Mouse (Mus musculus): Measurements from ENCODE around the gene Slc34a1. TPM values are rescaled to one million over a fixed set of nuclear protein-coding genes. Genes with fewer than 3 reads are reported as not detected.
A peak's percentile ranks its signal among the peaks of the same experiment; 100 is the strongest.

The Slc34a1 gene
- total RNA-seq, 1 experiment = not detected

DNA sequence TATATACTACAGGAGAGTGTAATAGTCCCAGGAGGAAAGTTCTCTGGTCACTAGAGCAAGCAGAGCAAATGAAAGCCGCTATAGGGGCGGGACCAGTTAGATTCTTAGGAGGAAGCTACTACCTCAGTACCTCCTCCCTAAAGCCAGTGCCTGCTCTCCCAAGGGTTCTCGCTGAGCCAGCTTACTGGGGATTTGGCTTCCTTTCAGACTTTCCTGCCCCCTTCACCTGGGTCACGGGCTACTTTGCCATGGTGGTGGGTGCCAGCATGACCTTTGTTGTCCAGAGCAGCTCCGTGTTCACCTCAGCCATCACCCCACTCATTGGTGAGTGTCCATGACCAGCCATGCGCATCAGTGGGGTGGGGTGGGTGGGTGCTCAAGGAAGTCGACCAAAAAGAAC is 13.8 kb downstream of the Slc34a1 start:
- no peak for DNase-seq (ENCODE audit: low read depth, low spot score)
- in situ Hi-C loops (cut with MboI; ENCODE audit: low sequenced_read_pairs in 2 of 2, unreplicated experiment in 2 of 2) = loop anchor here in 1 of 2 experiments (5.0 kb wide), 1 partner anchor 55 kb away; no protein-coding TSS in a partner anchor
- Histone ChIP-seq H3K9ac (ENCODE audit: insufficient read depth, low read depth, low read length, poor library complexity, severe bottlenecking) (no peak overlapping the region), H3K36me3 (ENCODE audit: control insufficient read depth, insufficient read depth, low read length, poor library complexity, severe bottlenecking) (no peaks in the 10 kb centered on the region), H3K4me1 (ENCODE audit: control insufficient read depth in 2 of 2, insufficient read depth in 2 of 2, low read length in 2 of 2, poor library complexity in 1 of 2) (no peaks in the 10 kb centered on the region), H3K9me3 (ENCODE audit: control insufficient read depth, insufficient read depth, low read depth, low read length) (no peaks in the 10 kb centered on the region), H3K27ac (ENCODE audit: insufficient read depth, low read depth, low read length, poor library complexity, severe bottlenecking) (no peak overlapping the region), H3K4me3 (ENCODE audit: insufficient read depth in 1 of 2, low read depth in 1 of 2, low read length in 2 of 2, poor library complexity in 1 of 2, severe bottlenecking in 1 of 2) (no peak overlapping the region)
- TF ChIP-seq ZNF384 (IDR thresholded peaks at IDR 0.05; ENCODE audit: low read depth, low read length) (no peak), HCFC1 (IDR thresholded peaks at IDR 0.05; ENCODE audit: borderline replicate concordance, insufficient read depth, low read length) (no peak)

DNA sequence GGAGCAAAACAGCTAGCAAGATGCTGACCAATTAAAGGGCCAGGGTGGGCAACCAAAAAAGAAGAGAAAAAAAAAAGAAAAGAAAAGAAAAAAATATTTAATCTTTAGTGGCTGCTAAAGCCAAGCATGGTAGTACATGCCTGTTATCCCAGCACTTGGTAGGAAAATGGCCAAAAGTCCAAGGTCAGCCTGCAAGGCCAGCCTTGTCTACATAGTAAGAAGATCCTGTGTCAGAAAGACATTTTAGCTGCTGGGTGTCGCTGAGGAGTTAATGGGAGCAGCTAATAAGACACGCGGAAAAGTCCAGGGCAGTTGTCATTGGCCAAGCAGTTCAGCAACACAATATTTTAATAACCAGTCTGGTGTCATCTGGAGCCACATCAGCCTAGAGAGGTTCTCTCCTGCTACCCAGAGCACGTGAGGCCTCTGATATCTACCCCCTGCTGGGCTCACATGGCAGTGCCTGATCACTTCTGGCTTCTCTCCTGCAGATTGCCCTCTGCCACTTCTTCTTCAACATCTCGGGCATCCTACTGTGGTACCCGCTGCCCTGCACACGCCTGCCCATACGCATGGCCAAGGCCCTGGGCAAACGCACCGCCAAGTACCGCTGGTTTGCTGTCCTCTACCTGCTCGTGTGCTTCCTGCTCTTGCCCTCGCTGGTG is 14.8 kb downstream of the Slc34a1 start:
- TF ChIP-seq MAFK (IDR thresholded peaks at IDR 0.05; ENCODE audit: insufficient read depth, low read depth, low read length) = no peak
- TF ChIP-seq HCFC1 (IDR thresholded peaks at IDR 0.05; ENCODE audit: borderline replicate concordance, insufficient read depth, low read length) = no peak
- TF ChIP-seq CHD2 (IDR thresholded peaks at IDR 0.05; ENCODE audit: low read depth, low read length) = no peak
- TF ChIP-seq ZC3H11A (IDR thresholded peaks at IDR 0.05; ENCODE audit: borderline replicate concordance, low read depth, low read length) = no peak
- TF ChIP-seq ZNF384 (IDR thresholded peaks at IDR 0.05; ENCODE audit: low read depth, low read length) = no peak
- Histone ChIP-seq H3K4me3 (ENCODE audit: insufficient read depth in 1 of 2, low read depth in 1 of 2, low read length in 2 of 2, poor library complexity in 1 of 2, severe bottlenecking in 1 of 2) (no peak overlapping the region), H3K27ac (ENCODE audit: insufficient read depth, low read depth, low read length, poor library complexity, severe bottlenecking) (no peak overlapping the region), H3K36me3 (ENCODE audit: control insufficient read depth, insufficient read depth, low read length, poor library complexity, severe bottlenecking) (no peaks in the 10 kb centered on the region), H3K9ac (ENCODE audit: insufficient read depth, low read depth, low read length, poor library complexity, severe bottlenecking) (no peak overlapping the region), H3K4me1 (ENCODE audit: control insufficient read depth in 2 of 2, insufficient read depth in 2 of 2, low read length in 2 of 2, poor library complexity in 1 of 2) (no peaks in the 10 kb centered on the region), H3K9me3 (ENCODE audit: control insufficient read depth, insufficient read depth, low read depth, low read length) (no peaks in the 10 kb centered on the region)
- in situ Hi-C loops (cut with MboI; ENCODE audit: low sequenced_read_pairs in 2 of 2, unreplicated experiment in 2 of 2) = loop anchor here in 1 of 2 experiments (5.0 kb wide), 1 partner anchor 55 kb away; no protein-coding TSS in a partner anchor
- DNase-seq (ENCODE audit: low read depth, low spot score) = no peak

DNA sequence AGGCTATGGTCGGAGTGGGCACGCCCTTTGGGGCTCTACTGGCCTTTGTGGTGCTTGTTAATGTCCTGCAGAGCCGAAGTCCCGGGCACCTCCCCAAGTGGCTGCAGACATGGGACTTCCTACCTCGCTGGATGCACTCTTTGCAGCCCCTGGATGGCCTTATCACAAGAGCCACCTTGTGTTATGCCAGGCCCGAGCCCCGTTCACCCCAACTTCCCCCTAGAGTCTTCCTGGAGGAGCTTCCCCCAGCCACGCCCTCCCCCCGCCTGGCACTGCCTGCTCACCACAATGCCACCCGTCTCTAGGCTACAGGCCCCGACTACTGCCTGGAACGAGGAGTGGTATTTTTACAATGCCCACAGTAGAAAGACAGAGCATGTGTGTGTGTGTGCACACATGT is 15.3 kb downstream of the Slc34a1 start:
- in situ Hi-C loops (cut with MboI; ENCODE audit: low sequenced_read_pairs in 2 of 2, unreplicated experiment in 2 of 2) = loop anchor here in 1 of 2 experiments (5.0 kb wide), 1 partner anchor 54 kb away; no protein-coding TSS in a partner anchor
- H3K4me3 ChIP-seq (ENCODE audit: insufficient read depth in 1 of 2, low read depth in 1 of 2, low read length in 2 of 2, poor library complexity in 1 of 2, severe bottlenecking in 1 of 2) = no peak overlapping the region
- TF ChIP-seq ZC3H11A (IDR thresholded peaks at IDR 0.05; ENCODE audit: borderline replicate concordance, low read depth, low read length) (no peak), CHD2 (IDR thresholded peaks at IDR 0.05; ENCODE audit: low read depth, low read length) (no peak), MAFK (IDR thresholded peaks at IDR 0.05; ENCODE audit: insufficient read depth, low read depth, low read length) (no peak), ZNF384 (IDR thresholded peaks at IDR 0.05; ENCODE audit: low read depth, low read length) (no peak), HCFC1 (IDR thresholded peaks at IDR 0.05; ENCODE audit: borderline replicate concordance, insufficient read depth, low read length) (no peak)

DNA sequence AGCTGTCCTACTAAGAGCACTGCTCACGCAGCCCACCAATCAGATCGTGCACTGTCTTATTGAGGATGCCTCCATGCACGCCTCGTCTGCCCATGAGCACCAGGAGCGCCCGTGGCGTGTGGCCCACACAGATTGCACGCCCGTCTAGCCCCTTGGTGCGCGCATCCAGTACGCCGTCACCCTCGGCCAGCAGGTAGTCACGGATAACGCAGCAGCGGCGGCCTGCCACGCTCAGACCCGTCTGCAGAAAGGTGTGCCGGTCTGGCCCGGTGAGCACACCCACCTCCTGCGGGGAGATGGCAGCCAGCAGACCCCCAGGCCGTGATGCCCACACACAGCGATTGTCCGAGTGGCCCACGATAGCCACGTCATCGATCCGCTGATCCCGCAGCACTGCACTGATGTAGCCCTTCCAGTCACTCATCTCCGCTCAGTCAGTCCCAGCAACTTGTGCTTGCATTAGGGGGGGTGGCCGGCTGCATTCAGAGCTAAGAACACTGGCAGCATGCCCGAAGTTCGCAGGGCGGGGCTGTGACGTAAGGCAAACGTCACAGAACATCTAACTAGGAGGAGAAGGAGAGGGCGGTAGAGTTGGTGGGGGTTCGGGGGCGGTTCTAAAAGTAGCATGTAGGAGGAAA is 16.9 kb downstream of the Slc34a1 start, which contains the start of gene Pfn3:
Gene Pfn3 (minus strand): TSS at position 490 of the 638 bp plus-strand sequence.
- peak within 1 kb of the TSS; percentile 56 to 64 for H3K4me3 ChIP-seq (ENCODE audit: insufficient read depth in 1 of 2, low read depth in 1 of 2, low read length in 2 of 2, poor library complexity in 1 of 2, severe bottlenecking in 1 of 2)
- TF ChIP-seq MAFK (IDR thresholded peaks at IDR 0.05; ENCODE audit: insufficient read depth, low read depth, low read length) = no peak
- no peak for TF ChIP-seq CHD2 (IDR thresholded peaks at IDR 0.05; ENCODE audit: low read depth, low read length)
- no peak for TF ChIP-seq ZNF384 (IDR thresholded peaks at IDR 0.05; ENCODE audit: low read depth, low read length)
- no peak for TF ChIP-seq HCFC1 (IDR thresholded peaks at IDR 0.05; ENCODE audit: borderline replicate concordance, insufficient read depth, low read length)
- TF ChIP-seq ZC3H11A (IDR thresholded peaks at IDR 0.05; ENCODE audit: borderline replicate concordance, low read depth, low read length) = no peak
- peak within 1 kb of the TSS; percentile 8 for H3K9ac ChIP-seq (ENCODE audit: insufficient read depth, low read depth, low read length, poor library complexity, severe bottlenecking)
- H3K27ac ChIP-seq (ENCODE audit: insufficient read depth, low read depth, low read length, poor library complexity, severe bottlenecking) = no peak within 1 kb of the TSS
- in situ Hi-C loops (cut with MboI; ENCODE audit: low sequenced_read_pairs in 2 of 2, unreplicated experiment in 2 of 2) = loop anchor here in 1 of 2 experiments (5.0 kb wide), 1 partner anchor 52 kb away; no protein-coding TSS in a partner anchor
- DNase-seq (ENCODE audit: low read depth, low spot score) = no peak
- H3K36me3 ChIP-seq (ENCODE audit: control insufficient read depth, insufficient read depth, low read length, poor library complexity, severe bottlenecking) = no peaks in the 10 kb centered on the region
- no peaks in the 10 kb centered on the region for H3K9me3 ChIP-seq (ENCODE audit: control insufficient read depth, insufficient read depth, low read depth, low read length)
- peaks cover 0 to 2% of the 10 kb centered on the region in 2 experiments; a peak in 1 of 4 replicates for H3K4me1 ChIP-seq (ENCODE audit: control insufficient read depth in 2 of 2, insufficient read depth in 2 of 2, low read length in 2 of 2, poor library complexity in 1 of 2)

More for the DNA sequence above, 15.3 kb downstream of the Slc34a1 start:
- Histone ChIP-seq H3K36me3 (ENCODE audit: control insufficient read depth, insufficient read depth, low read length, poor library complexity, severe bottlenecking) (no peaks in the 10 kb centered on the region), H3K9me3 (ENCODE audit: control insufficient read depth, insufficient read depth, low read depth, low read length) (no peaks in the 10 kb centered on the region), H3K27ac (ENCODE audit: insufficient read depth, low read depth, low read length, poor library complexity, severe bottlenecking) (no peak overlapping the region), H3K4me1 (ENCODE audit: control insufficient read depth in 2 of 2, insufficient read depth in 2 of 2, low read length in 2 of 2, poor library complexity in 1 of 2) (peaks cover 0 to 2% of the 10 kb centered on the region in 2 experiments; a peak in 1 of 4 replicates), H3K9ac (ENCODE audit: insufficient read depth, low read depth, low read length, poor library complexity, severe bottlenecking) (no peak overlapping the region)
- DNase-seq (ENCODE audit: low read depth, low spot score) = no peak
